25 mouse cellular contexts compared by ENCODE assay signal in genomic region chr13:83376097-83376797, GRCm38 (mm10).
DNase-seq lines count a peak whose midpoint lies in the region; TF ChIP-seq lines count a peak whose summit lies in the region.
"Had no signal": no experiment of that assay in that cellular context is flagged by ENCODE, and none has a peak within 500 bp of the region (broad histone marks: within the 10 kb centered on the region; RNA-seq: fewer than 3 reads in every experiment).

No protein-coding gene starts in this region.

- no peak overlapping the region for H3K4me3 ChIP-seq in left cerebral cortex, adult 2 months
- H3K4me3 ChIP-seq: embryonic facial prominence, embryonic 12.5 days; heart, adult 2 months; heart, embryonic 15.5 days; hindbrain, embryonic 13.5 days; limb, embryonic 13.5 days; liver, embryonic 12.5 days; midbrain, embryonic 10.5 days had no signal

- intact Hi-C loops in left cerebral cortex, adult 2 months (cut with DNase I), result loop anchor here (10.0 kb wide), 1 partner anchor 279 kb away; no protein-coding TSS in a partner anchor
- intact Hi-C loops in left cerebral cortex, postnatal 4 days (cut with DNase I), result loop anchor here (10.0 kb wide), 2 partner anchors 79 to 139 kb away; no protein-coding TSS in a partner anchor

- DNase-seq in frontal cortex, adult 2 months (ENCODE audit: extremely low spot score in 1 of 2, low spot score in 1 of 2), result peak; percentile 41 to 60
- DNase-seq in frontal cortex, postnatal 14 days (ENCODE audit: low spot score in 2 of 2), result no peak
- DNase-seq in left cerebral cortex, adult 2 months (ENCODE audit: extremely low spot score in 1 of 2, low spot score in 2 of 2), result no peak
- no peak for DNase-seq in left cerebral cortex, postnatal 4 days
- peak; percentile 42 for DNase-seq in brain, embryonic 18.5 days (ENCODE audit: low read depth, low spot score)
- peak; percentile 9 for DNase-seq in right cerebral cortex, postnatal 4 days
- no peak for DNase-seq in ovary, postnatal 14 days (ENCODE audit: low spot score)
- DNase-seq: adrenal gland, adult 2 months; B cell, adult 2 months; cerebellum, adult 2 months; cerebellum, postnatal 25 days; gastrocnemius, postnatal 36 days; heart, adult 2 months; heart, postnatal 36 days; kidney, adult 18-20 months; kidney, postnatal 4 days; lung, adult 18-20 months; lung, postnatal 10 days; thymus, postnatal 25 days had no signal

- peak overlapping the region; percentile 71 for H3K27ac ChIP-seq in left cerebral cortex, adult 2 months
- H3K27ac ChIP-seq: embryonic facial prominence, embryonic 12.5 days; heart, adult 2 months; heart, embryonic 15.5 days; hindbrain, embryonic 13.5 days; limb, embryonic 13.5 days; liver, embryonic 12.5 days; midbrain, embryonic 10.5 days had no signal

- TF ChIP-seq CTCF in left cerebral cortex, adult 2 months (IDR thresholded peaks at IDR 0.05), result no peak

Comparison
In these comparisons a context has a peak if more than half of its experiments do, and no peak if none do; other contexts are left out.
1. DNase-seq: peak in frontal cortex, adult 2 months (2 of 2), brain, embryonic 18.5 days (single experiment) and right cerebral cortex, postnatal 4 days (single experiment); none in frontal cortex, postnatal 14 days (0 of 2), left cerebral cortex, adult 2 months (0 of 2), left cerebral cortex, postnatal 4 days (single experiment) and ovary, postnatal 14 days (single experiment).